9 mouse cellular contexts compared by ENCODE assay signal in the genomic region with DNA sequence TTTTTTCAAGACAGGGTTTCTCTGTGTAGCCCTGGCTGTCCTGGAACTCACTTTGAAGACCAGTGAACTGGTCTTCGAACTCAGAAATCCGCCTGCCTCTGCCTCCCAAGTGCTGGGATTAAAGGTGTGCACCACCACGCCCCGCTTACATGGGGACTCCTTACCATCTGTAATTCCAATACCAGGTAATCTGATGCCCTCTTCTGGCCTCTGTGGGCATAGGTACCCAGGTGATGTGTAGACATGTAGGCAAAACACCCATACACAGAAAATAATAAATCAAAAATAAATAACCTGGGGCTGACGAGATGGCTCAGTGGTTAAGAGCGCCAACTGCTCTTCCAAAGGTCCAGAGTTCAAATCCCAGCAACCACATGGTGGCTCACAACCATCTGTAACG. TPM values are rescaled to one million over a fixed set of nuclear protein-coding genes. Genes with fewer than 3 reads are reported as not detected.
DNase-seq lines count a peak whose midpoint lies in the region; TF ChIP-seq lines count a peak whose summit lies in the region.
"Not testable (repeated sequence)": the region's sequence is repeated elsewhere in the genome, so short reads cannot be mapped to it uniquely, and the experiment has no call there.
"Had no signal": no experiment of that assay in that cellular context is flagged by ENCODE, and none has a peak within 500 bp of the region (broad histone marks: within the 10 kb centered on the region; RNA-seq: fewer than 3 reads in every experiment).

No protein-coding gene starts in this region.

- not testable (repeated sequence) for H3K79me2 ChIP-seq in heart, adult 2 months (replicated peaks; ENCODE audit: control insufficient read depth, insufficient read depth, low read length); liver, adult 2 months (ENCODE audit: control insufficient read depth, insufficient read depth, low read length)

- TF ChIP-seq POLR2A in heart, adult 2 months (IDR thresholded peaks at IDR 0.05; ENCODE audit: insufficient read depth, low read depth, low read length); liver, adult 2 months (IDR thresholded peaks at IDR 0.05; ENCODE audit: extremely low read depth, insufficient read depth, low read length): not testable (repeated sequence)

- not testable (repeated sequence) for H3K36me3 ChIP-seq in heart, adult 2 months (ENCODE audit: control insufficient read depth, insufficient read depth, low read length); liver, adult 2 months (ENCODE audit: control insufficient read depth, insufficient read depth, low read length)

- not testable (repeated sequence) for TF ChIP-seq EP300 in heart, adult 2 months (IDR thresholded peaks at IDR 0.05; ENCODE audit: insufficient read depth, low read depth, low read length)

- WGBS in heart, adult 2 months = 81% methylated on average over 7 of the region's 7 CpGs
- 76% methylated on average over 7 of the region's 7 CpGs for WGBS in liver, adult 2 months

- DNase-seq in CD4-positive, CD25-positive, alpha-beta regulatory T cell, adult 2 months (ENCODE audit: low read depth, low spot score) = peak; percentile 69
- peak; percentile 44 for DNase-seq in T-cell, adult 2 months (ENCODE audit: low spot score)
- DNase-seq in cerebellum, adult 9-10 months = peak; percentile 78
- not testable (repeated sequence) for DNase-seq in heart, adult 2 months
- DNase-seq in kidney, adult 18-20 months = peak; percentile 30
- DNase-seq in liver, adult 2 months (ENCODE audit: extremely low read depth, low read depth, low spot score) = peak; percentile 59
- DNase-seq in spleen, postnatal 36 days (ENCODE audit: low spot score in 2 of 2) = peak; percentile 34 to 38
- DNase-seq in thymus, postnatal 36 days = peak; percentile 51 to 54

- not testable (repeated sequence) for H3K27me3 ChIP-seq in heart, adult 2 months (ENCODE audit: control insufficient read depth, insufficient read depth, low read length); liver, adult 2 months (ENCODE audit: control insufficient read depth, insufficient read depth, low read length)

- TF ChIP-seq CTCF in heart, adult 2 months (IDR thresholded peaks at IDR 0.05) = peak; percentile 61
- TF ChIP-seq CTCF in liver, adult 2 months (IDR thresholded peaks at IDR 0.05; ENCODE audit: low read depth, low read length) = peak; percentile 39

- H3K9ac ChIP-seq in heart, adult 2 months (ENCODE audit: low read depth, low read length); liver, adult 2 months (ENCODE audit: low read depth, low read length): not testable (repeated sequence)

- not testable (repeated sequence) for H3K4me3 ChIP-seq in heart, adult 2 months; liver, adult 2 months (ENCODE audit: insufficient read depth, low read depth, low read length)

- H3K4me1 ChIP-seq in heart, adult 2 months (ENCODE audit: control insufficient read depth, insufficient read depth, low read length); liver, adult 2 months (ENCODE audit: control insufficient read depth, insufficient read depth, low read length): not testable (repeated sequence)

- intact Hi-C loops in heart, adult 2 months (cut with DNase I) = not testable (repeated sequence)

- not testable (repeated sequence) for H3K27ac ChIP-seq in heart, adult 2 months; liver, adult 2 months (replicated peaks; ENCODE audit: insufficient read depth, low read depth, low read length)

RNA-seq across cellular contexts. Expression of a gene that starts 27.9 kb away (rescaled TPM):
- total RNA-seq in heart, adult 2 months (2021) = 1 to 10 TPM; 2.8 to 3.1 TPM
- 7.2 and 7.4 TPM in 2 replicates for polyA plus RNA-seq in heart, adult 2 months (2012; rRNA removed)
- total RNA-seq in liver, adult 2 months (2014; rRNA removed) = 2.2 and 4.3 TPM in 2 replicates
- 2.7 and 4.0 TPM in 2 replicates for polyA plus RNA-seq in liver, adult 2 months (2012; rRNA removed)
- polyA plus RNA-seq: erythroblast, embryonic 14.5 days had no signal

RNA-seq across cellular contexts. Expression of a gene that starts 35.7 kb away (rescaled TPM):
- 10 to 100 TPM; 17.4 to 19.0 TPM for total RNA-seq in heart, adult 2 months (2021)
- 28.9 and 35.0 TPM in 2 replicates for polyA plus RNA-seq in heart, adult 2 months (2012; rRNA removed)
- 43.2 and 59.9 TPM in 2 replicates for total RNA-seq in liver, adult 2 months (2014; rRNA removed)
- 50.1 and 59.5 TPM in 2 replicates for polyA plus RNA-seq in liver, adult 2 months (2012; rRNA removed)

RNA-seq across cellular contexts. Expression of a gene that starts 57.3 kb away (rescaled TPM):
- total RNA-seq in heart, adult 2 months (2021) = 10 to 100 TPM; 78.1 to 97.0 TPM
- polyA plus RNA-seq in heart, adult 2 months (2012; rRNA removed) = 11.4 and 25.3 TPM in 2 replicates
- 1.7 and 3.0 TPM in 2 replicates for total RNA-seq in liver, adult 2 months (2014; rRNA removed)
- polyA plus RNA-seq in liver, adult 2 months (2012; rRNA removed) = 0.14 and 0.38 TPM in 2 replicates
- polyA plus RNA-seq: erythroblast, embryonic 14.5 days had no signal

Comparison
In these comparisons a context has a peak if more than half of its experiments do, and no peak if none do; other contexts are left out.
1. RNA of a gene that starts 57.3 kb away (total RNA-seq): 78.1 to 97.0 TPM in heart, adult 2 months; 1.7 to 3.0 TPM in liver, adult 2 months; every median in the first group is over 10 times any median in the second.